Mouse (Mus musculus) liver, embryonic 11.5 days (tissue): ENCODE measurements around the gene Fhdc1. TPM values are rescaled to one million over a fixed set of nuclear protein-coding genes. Genes with fewer than 3 reads are reported as not detected.
A peak's percentile ranks its signal among the peaks of the same experiment; 100 is the strongest.

Experiments used
- ATAC-seq: fragments of 200-750 bp; cut with Nextera tagmentation; replicated peaks from 2 replicates; pipeline ENCODE4 v1.8.0; 2017; ENCODE audit warnings: moderate number of reproducible peaks, mild to moderate bottlenecking, moderate TSS enrichment, moderate library complexity; ENCODE audit not compliant: low FRiP score
- DNase-seq: peaks from one replicate; pipeline ENCODE4 v3.0.0-alpha.2; 2017; ENCODE audit warnings: low spot score
- H3K27ac ChIP-seq: fragments of 300-500 bp; sonication (generic); 2 replicates; pipeline ENCODE4 v1.5.1; 2014; ENCODE audit warnings: mild to moderate bottlenecking, low read depth, low read length, control low read depth
- H3K27me3 ChIP-seq: fragments of 300-500 bp; sonication (generic); replicated peaks from 2 replicates; pipeline ENCODE4 v1.6.1; 2014; ENCODE audit warnings: low read length, mixed read lengths; ENCODE audit not compliant: control insufficient read depth, insufficient read depth
- H3K36me3 ChIP-seq: fragments of 300-500 bp; sonication (generic); 2 replicates; pipeline ENCODE4 v1.6.1; 2014; ENCODE audit warnings: mild to moderate bottlenecking, low read length, moderate library complexity, mixed read lengths; ENCODE audit not compliant: control insufficient read depth, insufficient read depth
- H3K4me1 ChIP-seq: fragments of 300-500 bp; sonication (generic); replicated peaks from 2 replicates; pipeline ENCODE4 v1.6.1; 2014; ENCODE audit warnings: low read length, mixed read lengths; ENCODE audit not compliant: control insufficient read depth, insufficient read depth
- H3K4me2 ChIP-seq: fragments of 300-500 bp; sonication (generic); 2 replicates; pipeline ENCODE4 v1.6.1; 2014; ENCODE audit warnings: mild to moderate bottlenecking, control low read depth, moderate library complexity
- H3K4me3 ChIP-seq: fragments of 300-500 bp; sonication (generic); 2 replicates; pipeline ENCODE4 v1.5.1; 2014; ENCODE audit warnings: low read depth, low read length, control low read depth
- H3K9ac ChIP-seq: fragments of 300-500 bp; sonication (generic); 2 replicates; pipeline ENCODE4 v1.6.1; 2014; ENCODE audit warnings: low read depth, low read length, control low read depth
- H3K9me3 ChIP-seq: fragments of 300-500 bp; sonication (generic); 2 replicates; pipeline ENCODE4 v1.6.1; 2016; ENCODE audit warnings: low read length, inconsistent platforms, mixed read lengths; ENCODE audit not compliant: control insufficient read depth
- WGBS: fragments of 180-500 bp; shearing (Covaris S2); extraction: QIAGEN DNeasy Blood & Tissue Kit; methylation state at CpG from one replicate; pipeline ENCODE4 v1.1.7; 2014; 5-methylcytosine and 5-hydroxymethylcytosine counted together
- polyA plus RNA-seq: library from polyadenylated mRNA; unstranded; fragments of >200 nt; fragmentation: Nextera tagmentation; extraction: Ambion mirVana; gene quantifications from 2 replicates; pipeline ENCODE4 v1.2.1, GENCODE M21; 2014

Fhdc1 gene
- polyA plus RNA-seq, 1 experiment from 2014 or later = 7.6 TPM

GRCm38 (mm10) chr3:84450651-84451050 lies 29.6 kb downstream of the Fhdc1 start:
- no peaks in the 10 kb centered on the region for H3K9me3 ChIP-seq
- H3K36me3 ChIP-seq = no peaks in the 10 kb centered on the region
- H3K4me3 ChIP-seq = no peak overlapping the region
- ATAC-seq (no peak), DNase-seq (no peak)
- no peak overlapping the region for H3K9ac ChIP-seq
- no peak overlapping the region for H3K4me2 ChIP-seq
- H3K27me3 ChIP-seq = peaks cover 2% of the 10 kb centered on the region
- H3K27ac ChIP-seq = no peak overlapping the region
- H3K4me1 ChIP-seq = peaks cover 21% of the 10 kb centered on the region
- WGBS = 79% methylated on average over 3 of the region's 3 CpGs

GRCm38 (mm10) chr3:84449015-84449414 lies 31.2 kb downstream of the Fhdc1 start:
- Histone ChIP-seq H3K36me3 (no peaks in the 10 kb centered on the region), H3K4me3 (no peak overlapping the region), H3K27ac (no peak overlapping the region), H3K9me3 (no peaks in the 10 kb centered on the region), H3K9ac (no peak overlapping the region), H3K4me2 (no peak overlapping the region), H3K4me1 (peaks cover 8% of the 10 kb centered on the region; the same call in 1 of the 2 replicates), H3K27me3 (peaks cover 12% of the 10 kb centered on the region)
- no peak for DNase-seq
- 79% methylated on average over 9 of the region's 9 CpGs for WGBS
- ATAC-seq = no peak

GRCm38 (mm10) chr3:84447803-84448202 lies 32.4 kb downstream of the Fhdc1 start:
- no peak for ATAC-seq
- Histone ChIP-seq H3K36me3 (no peaks in the 10 kb centered on the region), H3K4me3 (no peak overlapping the region), H3K27me3 (peaks cover 13% of the 10 kb centered on the region), H3K4me1 (peaks cover 5% of the 10 kb centered on the region; the same call in 1 of the 2 replicates), H3K9me3 (no peaks in the 10 kb centered on the region), H3K27ac (no peak overlapping the region), H3K4me2 (no peak overlapping the region), H3K9ac (no peak overlapping the region)
- WGBS = 82% methylated on average over 5 of the region's 5 CpGs
- no peak for DNase-seq

GRCm38 (mm10) chr3:84445838-84446237 lies 34.4 kb downstream of the Fhdc1 start:
- Histone ChIP-seq H3K27me3 (peaks cover 24% of the 10 kb centered on the region), H3K4me2 (peak overlapping the region; percentile 39)
- DNase-seq = peak; percentile 50

GRCm38 (mm10) chr3:84442890-84443289 lies 37.3 kb downstream of the Fhdc1 start:
- H3K27ac ChIP-seq = no peak overlapping the region
- no peak overlapping the region for H3K4me3 ChIP-seq
- no peaks in the 10 kb centered on the region for H3K9me3 ChIP-seq
- no peak overlapping the region for H3K9ac ChIP-seq
- no peak for DNase-seq
- H3K27me3 ChIP-seq = peaks cover 24% of the 10 kb centered on the region
- WGBS = 75% methylated on average over 4 of the region's 4 CpGs
- no peak for ATAC-seq
- no peak overlapping the region for H3K4me2 ChIP-seq
- H3K4me1 ChIP-seq = peaks cover 5% of the 10 kb centered on the region; the same call in 1 of the 2 replicates
- H3K36me3 ChIP-seq = no peaks in the 10 kb centered on the region

More at GRCm38 (mm10) chr3:84445838-84446237, 34.4 kb downstream of the Fhdc1 start:
- ATAC-seq = peak; percentile 51
- WGBS = 21% methylated on average over 9 of the region's 9 CpGs
- no peak overlapping the region for H3K9ac ChIP-seq
- H3K4me1 ChIP-seq = peaks cover 5% of the 10 kb centered on the region; the same call in 1 of the 2 replicates
- H3K36me3 ChIP-seq = no peaks in the 10 kb centered on the region
- no peak overlapping the region for H3K4me3 ChIP-seq
- H3K27ac ChIP-seq = no peak overlapping the region
- H3K9me3 ChIP-seq = no peaks in the 10 kb centered on the region

- no peaks in the 10 kb centered on the region for H3K36me3 ChIP-seq
- no peaks in the 10 kb centered on the region for H3K9me3 ChIP-seq
- H3K4me2 ChIP-seq = no peak overlapping the region
- H3K4me3 ChIP-seq = no peak overlapping the region
- ATAC-seq (no peak), DNase-seq (no peak)
- H3K9ac ChIP-seq = no peak overlapping the region
- H3K27ac ChIP-seq = no peak overlapping the region
- H3K27me3 ChIP-seq = peaks cover 27% of the 10 kb centered on the region
- WGBS = 87% methylated on average over 7 of the region's 7 CpGs
- no peaks in the 10 kb centered on the region for H3K4me1 ChIP-seq
These were observed 40.6 kb downstream of the Fhdc1 start for GRCm38 (mm10) chr3:84439431-84440210.

GRCm38 (mm10) chr3:84438840-84439239 lies 41.4 kb downstream of the Fhdc1 start:
- H3K27ac ChIP-seq = no peak overlapping the region
- no peaks in the 10 kb centered on the region for H3K36me3 ChIP-seq
- no peak overlapping the region for H3K4me2 ChIP-seq
- H3K27me3 ChIP-seq = peaks cover 27% of the 10 kb centered on the region
- DNase-seq = no peak
- ATAC-seq = no peak
- H3K9ac ChIP-seq = no peak overlapping the region
- WGBS = 65% methylated on average over 7 of the region's 7 CpGs
- H3K9me3 ChIP-seq = no peaks in the 10 kb centered on the region
- no peaks in the 10 kb centered on the region for H3K4me1 ChIP-seq
- H3K4me3 ChIP-seq = no peak overlapping the region

- no peak overlapping the region for H3K4me2 ChIP-seq
- H3K9ac ChIP-seq = no peak overlapping the region
- no peaks in the 10 kb centered on the region for H3K9me3 ChIP-seq
- H3K4me3 ChIP-seq = no peak overlapping the region
- H3K27me3 ChIP-seq = peaks cover 29% of the 10 kb centered on the region
- no peaks in the 10 kb centered on the region for H3K4me1 ChIP-seq
- WGBS = 57% methylated on average over 11 of the region's 11 CpGs
- no peak for ATAC-seq
- no peak for DNase-seq
- no peak overlapping the region for H3K27ac ChIP-seq
- no peaks in the 10 kb centered on the region for H3K36me3 ChIP-seq
These were observed 42.1 kb downstream of the Fhdc1 start for GRCm38 (mm10) chr3:84438118-84438517.

GRCm38 (mm10) chr3:84436947-84437346 lies 43.3 kb downstream of the Fhdc1 start:
- no peak overlapping the region for H3K9ac ChIP-seq
- H3K27ac ChIP-seq = no peak overlapping the region
- DNase-seq = no peak
- H3K4me3 ChIP-seq = no peak overlapping the region
- H3K27me3 ChIP-seq = peaks cover 24% of the 10 kb centered on the region
- H3K4me2 ChIP-seq = no peak overlapping the region
- WGBS = 88% methylated on average over 7 of the region's 7 CpGs
- no peaks in the 10 kb centered on the region for H3K36me3 ChIP-seq
- H3K9me3 ChIP-seq = no peaks in the 10 kb centered on the region
- H3K4me1 ChIP-seq = no peaks in the 10 kb centered on the region
- no peak for ATAC-seq
